Mouse (Mus musculus): ENCODE data around the gene Ear1.
"Not testable (repeated sequence)": the region's sequence is repeated elsewhere in the genome, so short reads cannot be mapped to it uniquely, and the experiment has no call there.

The Ear1 gene

DNA sequence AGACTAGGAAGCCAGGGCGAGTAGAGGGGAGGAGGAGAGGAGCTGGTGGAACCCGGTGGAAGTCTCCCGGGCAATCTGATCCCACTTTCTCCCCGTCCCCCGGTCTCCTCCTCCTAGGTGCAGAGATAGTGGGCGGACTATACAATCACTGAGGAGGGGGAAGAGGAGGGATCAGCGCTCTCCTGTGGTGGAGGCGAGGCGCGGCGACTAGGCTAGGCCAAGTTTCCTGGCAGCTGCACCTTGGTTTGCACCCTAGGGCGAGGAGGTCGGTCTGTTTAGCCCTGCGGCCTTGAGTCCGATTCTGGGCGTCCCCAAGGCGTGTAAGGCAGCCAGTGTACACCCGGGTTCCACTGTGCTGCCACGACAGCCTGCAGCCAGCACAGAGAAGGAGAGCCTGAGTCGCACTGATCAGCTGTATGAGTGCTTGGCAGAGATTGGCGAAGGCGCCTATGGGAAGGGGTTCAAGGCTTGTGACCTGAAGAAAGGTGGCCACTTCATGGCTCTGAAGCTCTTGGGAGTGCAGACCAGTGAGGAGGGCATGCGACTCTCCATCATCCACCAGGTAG lies 78.3 kb downstream of the Ear1 start:
- not testable (repeated sequence) for DNase-seq (ENCODE audit: low read depth, low spot score)

- DNase-seq (ENCODE audit: low read depth, low spot score): no peak
Observed at GRCm38 (mm10) chr14:43796069-43796904, 79.0 kb downstream of the Ear1 start.

GRCm38 (mm10) chr14:43793811-43794210 lies 81.5 kb downstream of the Ear1 start:
- DNase-seq (ENCODE audit: low read depth, low spot score): not testable (repeated sequence)

DNA sequence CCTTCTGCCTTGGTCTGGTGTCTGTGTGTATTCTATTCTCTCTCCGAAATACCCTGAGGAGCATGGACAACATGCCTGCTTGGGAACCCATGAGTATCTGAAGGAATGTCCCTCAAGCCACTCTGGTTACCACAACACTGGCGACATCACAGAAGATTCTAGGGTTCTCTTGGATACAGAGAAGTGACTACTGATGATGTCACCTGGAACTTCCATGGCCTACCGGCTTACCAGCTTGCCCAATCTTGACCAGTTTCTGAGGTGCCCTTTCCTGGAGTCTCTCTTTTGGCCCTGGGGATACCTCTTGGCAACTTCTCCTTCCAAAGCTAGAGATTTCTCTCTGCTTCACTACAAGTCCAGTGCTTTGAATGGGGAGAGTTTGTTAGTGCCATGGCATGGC lies 90.7 kb downstream of the Ear1 start, which contains the start of gene Gm8180:
Gm8180 (minus strand) TSS at position 101 of the 400 bp plus-strand sequence.
- not testable (repeated sequence) for DNase-seq (ENCODE audit: low read depth, low spot score)
